Mouse (Mus musculus) cerebellum, postnatal 14 days (tissue): ENCODE measurements around the gene Gars.

Experiments used
- DNase-seq, 2 experiments: peaks; one replicate each; pipeline ENCODE4 v3.0.0; 2021; ENCODE audit warnings: mixed read lengths in 2 of 2

Gars gene

GRCm38 (mm10) chr6:55038671-55039445 lies 1.1 kb downstream of the Gars start:
- peak; percentile 30 to 50 for DNase-seq

GRCm38 (mm10) chr6:55039446-55039783 lies 1.6 kb downstream of the Gars start:
- DNase-seq = no peak

- DNase-seq = no peak
These were observed 2.2 kb downstream of the Gars start for GRCm38 (mm10) chr6:55040031-55040430.

GRCm38 (mm10) chr6:55043206-55043605 lies 5.4 kb downstream of the Gars start:
- no peak for DNase-seq

GRCm38 (mm10) chr6:55044542-55044941 lies 6.7 kb downstream of the Gars start:
- DNase-seq = no peak

GRCm38 (mm10) chr6:55045326-55045725 lies 7.5 kb downstream of the Gars start:
- DNase-seq = no peak

GRCm38 (mm10) chr6:55049186-55049585 lies 11.4 kb downstream of the Gars start:
- DNase-seq = no peak

GRCm38 (mm10) chr6:55054491-55054890 lies 16.7 kb downstream of the Gars start:
- DNase-seq = no peak

GRCm38 (mm10) chr6:55057427-55057826 lies 19.6 kb downstream of the Gars start:
- no peak for DNase-seq

- no peak for DNase-seq
These were observed 22.5 kb downstream of the Gars start for GRCm38 (mm10) chr6:55060241-55060825.

- peak in 1 of 2 experiments; percentile 28 for DNase-seq
These were observed 23.5 kb downstream of the Gars start for GRCm38 (mm10) chr6:55061328-55061727.

GRCm38 (mm10) chr6:55062200-55062599 lies 24.4 kb downstream of the Gars start:
- DNase-seq = no peak

- DNase-seq = no peak
These were observed 26.1 kb downstream of the Gars start for GRCm38 (mm10) chr6:55063793-55064476.

- DNase-seq = no peak
These were observed 26.6 kb downstream of the Gars start for GRCm38 (mm10) chr6:55064477-55064827.

- DNase-seq = no peak
These were observed 28.1 kb downstream of the Gars start for GRCm38 (mm10) chr6:55065903-55066302.

GRCm38 (mm10) chr6:55076561-55077255 lies 38.9 kb downstream of the Gars start:
- no peak for DNase-seq

- no peak for DNase-seq
These were observed 43.6 kb downstream of the Gars start for GRCm38 (mm10) chr6:55081379-55081778.

GRCm38 (mm10) chr6:55082261-55083051 lies 44.6 kb downstream of the Gars start:
- no peak for DNase-seq

GRCm38 (mm10) chr6:55087355-55087754 lies 49.5 kb downstream of the Gars start:
- no peak for DNase-seq

GRCm38 (mm10) chr6:55090639-55091038 lies 52.8 kb downstream of the Gars start:
- DNase-seq = peak in 1 of 2 experiments; percentile 17

- no peak for DNase-seq
These were observed 53.6 kb downstream of the Gars start for GRCm38 (mm10) chr6:55091396-55091795.

GRCm38 (mm10) chr6:55093431-55094146 lies 55.8 kb downstream of the Gars start:
- no peak for DNase-seq
